Mouse (Mus musculus) cerebellum, adult 2 months (tissue): Measurements from ENCODE around the gene Rasa2.

Experiments used
- CTCF ChIP-seq: fragments of 200-500 bp; IDR thresholded peaks from 2 replicates; pipeline ENCODE4 v1.5.1; 2011; ENCODE audit warnings: low read depth, mild to moderate bottlenecking, control low read depth, low read length, moderate library complexity, borderline replicate concordance; ENCODE audit not compliant: insufficient read depth
- POLR2A ChIP-seq: fragments of 200-500 bp; IDR thresholded peaks from 2 replicates; pipeline ENCODE4 v1.6.1; 2011; ENCODE audit warnings: low read length, control low read depth, borderline replicate concordance; ENCODE audit not compliant: insufficient read depth

DNA sequence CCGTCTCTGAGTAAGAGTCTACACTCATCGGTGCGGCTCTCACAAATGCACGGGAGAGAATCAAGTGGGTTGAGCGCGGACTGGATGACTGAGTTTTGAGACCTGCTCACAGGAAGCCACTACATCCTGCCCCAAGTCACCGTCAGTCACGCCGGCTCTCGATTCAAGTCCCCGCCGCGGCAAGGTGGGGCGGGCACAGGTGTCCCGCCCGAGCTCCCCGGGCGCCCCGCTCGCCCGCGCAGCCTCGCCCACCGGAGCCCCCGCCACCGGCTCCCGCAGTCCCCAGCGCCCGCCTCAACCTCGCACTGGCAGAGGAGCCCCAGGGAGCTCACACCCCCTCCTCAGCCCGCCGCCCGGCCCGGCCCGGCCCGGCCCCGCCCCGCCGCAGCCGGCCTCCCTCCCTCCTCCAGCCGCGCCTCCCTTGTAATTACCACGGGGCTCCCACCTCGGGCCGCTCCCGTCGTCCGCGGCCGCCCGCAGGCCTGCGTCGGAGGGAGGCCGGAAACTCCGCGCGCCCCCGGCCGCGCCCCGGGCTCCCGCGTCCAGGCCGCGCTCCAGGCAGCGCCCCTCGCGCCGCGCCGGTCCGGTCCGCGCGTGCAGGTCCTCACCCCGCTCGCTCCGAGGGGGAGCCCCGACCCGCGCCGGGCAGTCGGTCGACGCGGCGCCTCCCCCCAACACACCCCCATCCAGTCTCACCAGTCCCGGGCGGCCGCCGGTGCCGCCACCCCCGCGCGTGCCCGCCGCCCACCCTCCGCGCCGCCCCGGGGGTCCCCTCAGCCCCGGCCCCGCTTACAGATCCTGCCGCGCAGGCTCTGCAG, 637 bp downstream of the Rasa2 start:
- TF ChIP-seq POLR2A, result no peak
- no peak for TF ChIP-seq CTCF
